Comparison of ENCODE assay signal across 31 mouse cellular contexts in genomic region chr16:34568831-34569230, GRCm38 (mm10). TPM values are rescaled to one million over a fixed set of nuclear protein-coding genes. Genes with fewer than 3 reads are reported as not detected.
DNase-seq lines count a peak whose midpoint lies in the region; ATAC-seq and TF ChIP-seq lines count a peak whose summit lies in the region.
"Had no signal": no experiment of that assay in that cellular context is flagged by ENCODE, and none has a peak within 500 bp of the region (broad histone marks: within the 10 kb centered on the region; RNA-seq: fewer than 3 reads in every experiment).

No protein-coding gene starts in this region.

- ATAC-seq in liver, postnatal 0 days = no peak
- no peak for ATAC-seq in forebrain, embryonic 12.5 days (ENCODE audit: low FRiP score)
- ATAC-seq: forebrain, embryonic 13.5 days; forebrain, embryonic 16.5 days; hindbrain, postnatal 0 days; Patski had no signal

- H3K4me1 ChIP-seq in liver, postnatal 0 days (ENCODE audit: insufficient read depth) = 0 out of 2 replicates have a peak, but pooled peaks cover 2% of the 10 kb centered on the region
- peaks cover 58% of the 10 kb centered on the region for H3K4me1 ChIP-seq in forebrain, embryonic 12.5 days

- H3K36me3 ChIP-seq in liver, postnatal 0 days (replicated peaks; ENCODE audit: insufficient read depth, low read length) = no peaks in the 10 kb centered on the region
- H3K36me3 ChIP-seq in forebrain, embryonic 12.5 days (replicated peaks) = no peaks in the 10 kb centered on the region
- H3K36me3 ChIP-seq: embryonic facial prominence, embryonic 13.5 days; G1E; heart, embryonic 12.5 days; heart, embryonic 15.5 days had no signal

- WGBS in liver, postnatal 0 days (ENCODE audit: insufficient replicate concordance) = 60% methylated on average over 6 of the region's 6 CpGs
- 87% methylated on average over 6 of the region's 6 CpGs for WGBS in forebrain, embryonic 12.5 days

- no peak for TF ChIP-seq EP300 in liver, postnatal 0 days (IDR thresholded peaks at IDR 0.05; ENCODE audit: low read depth)

- no peak overlapping the region for H3K4me3 ChIP-seq in layer of hippocampus, adult 2 months
- no peak overlapping the region for H3K4me3 ChIP-seq in liver, postnatal 0 days (ENCODE audit: low read depth, low read length)
- no peak overlapping the region for H3K4me3 ChIP-seq in forebrain, embryonic 12.5 days (replicated peaks)
- H3K4me3 ChIP-seq: embryonic facial prominence, embryonic 10.5 days; embryonic facial prominence, embryonic 13.5 days; erythroblast, embryonic 14.5 days; forebrain, embryonic 13.5 days; heart, embryonic 12.5 days; heart, embryonic 15.5 days; hindbrain, embryonic 10.5 days had no signal

- H3K9ac ChIP-seq in liver, postnatal 0 days (replicated peaks) = no peak overlapping the region
- H3K9ac ChIP-seq in forebrain, embryonic 12.5 days = no peak overlapping the region
- H3K9ac ChIP-seq: embryonic facial prominence, embryonic 13.5 days; forebrain, embryonic 13.5 days; heart, embryonic 12.5 days; heart, embryonic 15.5 days; hindbrain, embryonic 14.5 days had no signal

- H3K27me3 ChIP-seq in liver, postnatal 0 days (ENCODE audit: insufficient read depth, low read length) = peaks cover 35% of the 10 kb centered on the region
- no peaks in the 10 kb centered on the region for H3K27me3 ChIP-seq in forebrain, embryonic 12.5 days
- H3K27me3 ChIP-seq: embryonic facial prominence, embryonic 13.5 days; forebrain, embryonic 13.5 days; heart, embryonic 12.5 days; Patski had no signal

- no peak for TF ChIP-seq CTCF in layer of hippocampus, adult 2 months (conservative IDR thresholded peaks at IDR 0.05)
- TF ChIP-seq CTCF in liver, postnatal 0 days (IDR thresholded peaks at IDR 0.05; ENCODE audit: low read depth) = no peak

- H3K27ac ChIP-seq in layer of hippocampus, adult 2 months = peak overlapping the region; percentile 37; the same call in 1 of the 2 replicates
- H3K27ac ChIP-seq in liver, postnatal 0 days (ENCODE audit: low read depth) = no peak overlapping the region
- H3K27ac ChIP-seq in forebrain, embryonic 12.5 days = no peak overlapping the region
- H3K27ac ChIP-seq: embryonic facial prominence, embryonic 10.5 days; embryonic facial prominence, embryonic 13.5 days; forebrain, embryonic 13.5 days; heart, embryonic 15.5 days; hindbrain, embryonic 10.5 days; hindbrain, embryonic 14.5 days; hindbrain, postnatal 0 days had no signal

- no peak for DNase-seq in layer of hippocampus, adult 2 months (ENCODE audit: low spot score in 2 of 2)
- DNase-seq in layer of hippocampus, adult 18-20 months (ENCODE audit: low spot score in 2 of 2) = no peak
- DNase-seq in liver, postnatal 0 days = peak; percentile 3
- no peak for DNase-seq in liver
- peak; percentile 19 for DNase-seq in right cerebral cortex, postnatal 25 days
- no peak for DNase-seq in right cerebral cortex, postnatal 14 days
- DNase-seq: adrenal gland, postnatal 10 days; adrenal gland, postnatal 36 days; B cell, adult 2 months; cerebellum, adult 11 months; cerebellum, adult 2 months; cerebellum, adult 9-11 months; cerebellum, postnatal 25 days; embryo, embryonic 11 days; gastrocnemius, postnatal 25 days; heart, adult 18-20 months; heart, postnatal 10 days; heart, postnatal 36 days had no signal

- no peaks in the 10 kb centered on the region for H3K9me3 ChIP-seq in liver, postnatal 0 days (ENCODE audit: low read length)
- H3K9me3 ChIP-seq in forebrain, embryonic 12.5 days = no peaks in the 10 kb centered on the region
- H3K9me3 ChIP-seq: embryonic facial prominence, embryonic 10.5 days; embryonic facial prominence, embryonic 13.5 days; forebrain, embryonic 13.5 days; heart, embryonic 12.5 days; heart, embryonic 15.5 days; hindbrain, embryonic 10.5 days had no signal

- no peak overlapping the region for H3K4me2 ChIP-seq in liver, postnatal 0 days (ENCODE audit: low read depth, low read length)
- H3K4me2 ChIP-seq in forebrain, embryonic 12.5 days = no peak overlapping the region
- H3K4me2 ChIP-seq: embryonic facial prominence, embryonic 13.5 days; forebrain, embryonic 13.5 days; heart, embryonic 12.5 days; heart, embryonic 15.5 days; hindbrain, embryonic 14.5 days had no signal

RNA-seq across cellular contexts. Expression of gene Kalrn, which starts 4.5 kb away (rescaled TPM):
- total RNA-seq in layer of hippocampus, adult 2 months (2021) = 100 to 1,000 TPM; 533 to 549 TPM
- 100 to 1,000 TPM; 468 to 527 TPM for total RNA-seq in layer of hippocampus, adult 18-20 months (2021)
- 12.8 and 16.7 TPM in 2 replicates for polyA plus RNA-seq in liver, postnatal 0 days (2015; fragmentation: Nextera tagmentation; extraction: Ambion mirVana)
- 26.7 and 30.0 TPM in 2 replicates for polyA plus RNA-seq in forebrain, embryonic 12.5 days (2016; fragmentation: Nextera tagmentation; extraction: Ambion mirVana)

Comparison
In these comparisons a context has a peak if more than half of its experiments do, and no peak if none do; other contexts are left out.
1. DNase-seq: peak in liver, postnatal 0 days (single experiment) and right cerebral cortex, postnatal 25 days (single experiment); none in layer of hippocampus, adult 2 months (0 of 2), layer of hippocampus, adult 18-20 months (0 of 2), liver (single experiment) and right cerebral cortex, postnatal 14 days (single experiment).